Mouse (Mus musculus): Measurements from ENCODE around the gene Slit3. TPM values are rescaled to one million over a fixed set of nuclear protein-coding genes. Genes with fewer than 3 reads are reported as not detected.

Slit3 gene
- polyA plus RNA-seq, 1 experiment from 2014 or later = 20.4 TPM

- no peak overlapping the region for H3K4me3 ChIP-seq (ENCODE audit: low read length)
- no peak overlapping the region for H3K4me2 ChIP-seq (replicated peaks; ENCODE audit: low read depth, low read length)
- no peaks in the 10 kb centered on the region for H3K4me1 ChIP-seq (ENCODE audit: control insufficient read depth, insufficient read depth, low read length)
- H3K27ac ChIP-seq (ENCODE audit: low read depth, low read length) = no peak overlapping the region
- WGBS = 87% methylated on average over 7 of the region's 7 CpGs
- no peaks in the 10 kb centered on the region for H3K36me3 ChIP-seq (ENCODE audit: control insufficient read depth, insufficient read depth, low read length)
- no peaks in the 10 kb centered on the region for H3K9me3 ChIP-seq (ENCODE audit: control insufficient read depth, low read length)
- H3K27me3 ChIP-seq (ENCODE audit: control insufficient read depth, insufficient read depth, low read length) = no peaks in the 10 kb centered on the region
- no peak for ATAC-seq (ENCODE audit: low FRiP score, low TSS enrichment)
- no peak overlapping the region for H3K9ac ChIP-seq (ENCODE audit: low read depth, low read length)
These were observed 120.4 kb downstream of the Slit3 start for GRCm38 (mm10) chr11:35241379-35241778.

GRCm38 (mm10) chr11:35243597-35243996, 122.6 kb downstream of the Slit3 start:
- no peak overlapping the region for H3K4me2 ChIP-seq (replicated peaks; ENCODE audit: low read depth, low read length)
- no peak overlapping the region for H3K4me3 ChIP-seq (ENCODE audit: low read length)
- H3K36me3 ChIP-seq (ENCODE audit: control insufficient read depth, insufficient read depth, low read length) = no peaks in the 10 kb centered on the region
- H3K9me3 ChIP-seq (ENCODE audit: control insufficient read depth, low read length) = no peaks in the 10 kb centered on the region
- no peak for ATAC-seq (ENCODE audit: low FRiP score, low TSS enrichment)
- H3K27ac ChIP-seq (ENCODE audit: low read depth, low read length) = no peak overlapping the region
- no peak overlapping the region for H3K9ac ChIP-seq (ENCODE audit: low read depth, low read length)
- no peaks in the 10 kb centered on the region for H3K4me1 ChIP-seq (ENCODE audit: control insufficient read depth, insufficient read depth, low read length)
- H3K27me3 ChIP-seq (ENCODE audit: control insufficient read depth, insufficient read depth, low read length) = no peaks in the 10 kb centered on the region
- 86% methylated on average over 9 of the region's 9 CpGs for WGBS

- WGBS = 95% methylated on average over 7 of the region's 7 CpGs
- Histone ChIP-seq H3K4me1 (ENCODE audit: control insufficient read depth, insufficient read depth, low read length) (no peaks in the 10 kb centered on the region), H3K27me3 (ENCODE audit: control insufficient read depth, insufficient read depth, low read length) (no peaks in the 10 kb centered on the region), H3K27ac (ENCODE audit: low read depth, low read length) (no peak overlapping the region), H3K9ac (ENCODE audit: low read depth, low read length) (no peak overlapping the region), H3K9me3 (ENCODE audit: control insufficient read depth, low read length) (no peaks in the 10 kb centered on the region), H3K4me3 (ENCODE audit: low read length) (no peak overlapping the region), H3K36me3 (ENCODE audit: control insufficient read depth, insufficient read depth, low read length) (no peaks in the 10 kb centered on the region), H3K4me2 (replicated peaks; ENCODE audit: low read depth, low read length) (no peak overlapping the region)
- ATAC-seq (ENCODE audit: low FRiP score, low TSS enrichment) = no peak
These were observed 123.5 kb downstream of the Slit3 start for GRCm38 (mm10) chr11:35244526-35244925.

- H3K27ac ChIP-seq (ENCODE audit: low read depth, low read length) = no peak overlapping the region
- no peak for ATAC-seq (ENCODE audit: low FRiP score, low TSS enrichment)
- no peak overlapping the region for H3K9ac ChIP-seq (ENCODE audit: low read depth, low read length)
- no peaks in the 10 kb centered on the region for H3K36me3 ChIP-seq (ENCODE audit: control insufficient read depth, insufficient read depth, low read length)
- 0 out of 2 replicates have a peak, but pooled peaks cover 7% of the 10 kb centered on the region for H3K4me1 ChIP-seq (ENCODE audit: control insufficient read depth, insufficient read depth, low read length)
- no peak overlapping the region for H3K4me2 ChIP-seq (replicated peaks; ENCODE audit: low read depth, low read length)
- 80% methylated on average over 3 of the region's 3 CpGs for WGBS
- no peaks in the 10 kb centered on the region for H3K27me3 ChIP-seq (ENCODE audit: control insufficient read depth, insufficient read depth, low read length)
- H3K4me3 ChIP-seq (ENCODE audit: low read length) = no peak overlapping the region
- no peaks in the 10 kb centered on the region for H3K9me3 ChIP-seq (ENCODE audit: control insufficient read depth, low read length)
These were observed 125.6 kb downstream of the Slit3 start for GRCm38 (mm10) chr11:35246623-35247022.

- Histone ChIP-seq H3K4me1 (ENCODE audit: control insufficient read depth, insufficient read depth, low read length) (0 out of 2 replicates have a peak, but pooled peaks cover 7% of the 10 kb centered on the region), H3K9ac (ENCODE audit: low read depth, low read length) (no peak overlapping the region), H3K27me3 (ENCODE audit: control insufficient read depth, insufficient read depth, low read length) (no peaks in the 10 kb centered on the region), H3K4me3 (ENCODE audit: low read length) (no peak overlapping the region), H3K9me3 (ENCODE audit: control insufficient read depth, low read length) (no peaks in the 10 kb centered on the region), H3K4me2 (replicated peaks; ENCODE audit: low read depth, low read length) (no peak overlapping the region), H3K36me3 (ENCODE audit: control insufficient read depth, insufficient read depth, low read length) (no peaks in the 10 kb centered on the region), H3K27ac (ENCODE audit: low read depth, low read length) (no peak overlapping the region)
- WGBS = 76% methylated on average over 5 of the region's 5 CpGs
- ATAC-seq (ENCODE audit: low FRiP score, low TSS enrichment) = no peak
These were observed 127.1 kb downstream of the Slit3 start for GRCm38 (mm10) chr11:35248088-35248487.

GRCm38 (mm10) chr11:35250871-35251418, 129.9 kb downstream of the Slit3 start:
- 0 out of 2 replicates have a peak, but pooled peaks cover 7% of the 10 kb centered on the region for H3K4me1 ChIP-seq (ENCODE audit: control insufficient read depth, insufficient read depth, low read length)
- no peak overlapping the region for H3K9ac ChIP-seq (ENCODE audit: low read depth, low read length)
- H3K27ac ChIP-seq (ENCODE audit: low read depth, low read length) = no peak overlapping the region
- 8% methylated on average over 4 of the region's 4 CpGs for WGBS
- H3K27me3 ChIP-seq (ENCODE audit: control insufficient read depth, insufficient read depth, low read length) = no peaks in the 10 kb centered on the region
- no peak; the same call in 1 of the 2 replicates for ATAC-seq (ENCODE audit: low FRiP score, low TSS enrichment)
- no peaks in the 10 kb centered on the region for H3K36me3 ChIP-seq (ENCODE audit: control insufficient read depth, insufficient read depth, low read length)
- no peak overlapping the region for H3K4me2 ChIP-seq (replicated peaks; ENCODE audit: low read depth, low read length)
- H3K4me3 ChIP-seq (ENCODE audit: low read length) = no peak overlapping the region
- H3K9me3 ChIP-seq (ENCODE audit: control insufficient read depth, low read length) = no peaks in the 10 kb centered on the region

GRCm38 (mm10) chr11:35251910-35252309, 130.9 kb downstream of the Slit3 start:
- Histone ChIP-seq H3K4me1 (ENCODE audit: control insufficient read depth, insufficient read depth, low read length) (0 out of 2 replicates have a peak, but pooled peaks cover 7% of the 10 kb centered on the region), H3K4me3 (ENCODE audit: low read length) (no peak overlapping the region), H3K27me3 (ENCODE audit: control insufficient read depth, insufficient read depth, low read length) (no peaks in the 10 kb centered on the region), H3K4me2 (replicated peaks; ENCODE audit: low read depth, low read length) (no peak overlapping the region), H3K9me3 (ENCODE audit: control insufficient read depth, low read length) (no peaks in the 10 kb centered on the region), H3K9ac (ENCODE audit: low read depth, low read length) (no peak overlapping the region), H3K36me3 (ENCODE audit: control insufficient read depth, insufficient read depth, low read length) (no peaks in the 10 kb centered on the region), H3K27ac (ENCODE audit: low read depth, low read length) (no peak overlapping the region)
- WGBS = 77% methylated on average over 4 of the region's 4 CpGs
- ATAC-seq (ENCODE audit: low FRiP score, low TSS enrichment) = no peak

GRCm38 (mm10) chr11:35257351-35257750, 136.3 kb downstream of the Slit3 start:
- H3K27ac ChIP-seq (ENCODE audit: low read depth, low read length) = no peak overlapping the region
- H3K36me3 ChIP-seq (ENCODE audit: control insufficient read depth, insufficient read depth, low read length) = no peaks in the 10 kb centered on the region
- no peak overlapping the region for H3K9ac ChIP-seq (ENCODE audit: low read depth, low read length)
- WGBS = 43% methylated on average over 6 of the region's 6 CpGs
- H3K9me3 ChIP-seq (ENCODE audit: control insufficient read depth, low read length) = no peaks in the 10 kb centered on the region
- H3K4me1 ChIP-seq (ENCODE audit: control insufficient read depth, insufficient read depth, low read length) = 0 out of 2 replicates have a peak, but pooled peaks cover 7% of the 10 kb centered on the region
- no peak for ATAC-seq (ENCODE audit: low FRiP score, low TSS enrichment)
- H3K4me3 ChIP-seq (ENCODE audit: low read length) = no peak overlapping the region
- H3K27me3 ChIP-seq (ENCODE audit: control insufficient read depth, insufficient read depth, low read length) = no peaks in the 10 kb centered on the region
- H3K4me2 ChIP-seq (replicated peaks; ENCODE audit: low read depth, low read length) = no peak overlapping the region

GRCm38 (mm10) chr11:35261562-35262087, 140.6 kb downstream of the Slit3 start:
- no peak overlapping the region for H3K4me2 ChIP-seq (replicated peaks; ENCODE audit: low read depth, low read length)
- no peaks in the 10 kb centered on the region for H3K9me3 ChIP-seq (ENCODE audit: control insufficient read depth, low read length)
- WGBS = 75% methylated on average over 10 of the region's 10 CpGs
- H3K27ac ChIP-seq (ENCODE audit: low read depth, low read length) = no peak overlapping the region
- H3K4me3 ChIP-seq (ENCODE audit: low read length) = no peak overlapping the region
- H3K36me3 ChIP-seq (ENCODE audit: control insufficient read depth, insufficient read depth, low read length) = no peaks in the 10 kb centered on the region
- H3K4me1 ChIP-seq (ENCODE audit: control insufficient read depth, insufficient read depth, low read length) = 0 out of 2 replicates have a peak, but pooled peaks cover 11% of the 10 kb centered on the region
- ATAC-seq (ENCODE audit: low FRiP score, low TSS enrichment) = no peak
- H3K9ac ChIP-seq (ENCODE audit: low read depth, low read length) = no peak overlapping the region
- no peaks in the 10 kb centered on the region for H3K27me3 ChIP-seq (ENCODE audit: control insufficient read depth, insufficient read depth, low read length)
